Mouse (Mus musculus) G1E (cell line): ENCODE data around the gene Crebbp.

Experiments
- CTCF ChIP-seq: IDR thresholded peaks from 2 replicates; pipeline ENCODE4 v1.5.1; 2012; ENCODE audit warnings: low read depth, low read length, inconsistent platforms, mixed read lengths
- GATA1 ChIP-seq: IDR thresholded peaks from 2 replicates; pipeline ENCODE4 v1.6.1; 2012; ENCODE audit warnings: borderline replicate concordance, low read length, inconsistent platforms, mixed read lengths
- GATA2 ChIP-seq: IDR thresholded peaks from 2 replicates; pipeline ENCODE4 v1.6.1; 2012; ENCODE audit warnings: low read depth, low read length, inconsistent platforms, borderline replicate concordance
- POLR2AphosphoS5 ChIP-seq: IDR thresholded peaks from 2 replicates; pipeline ENCODE4 v1.6.1; 2012; ENCODE audit warnings: low read depth, low read length, inconsistent platforms; ENCODE audit not compliant: insufficient replicate concordance
- TAL1 ChIP-seq: conservative IDR thresholded peaks from 2 replicates; pipeline ENCODE4 v1.6.1; 2012; ENCODE audit warnings: low read depth, low read length, inconsistent platforms, mixed read lengths

- TF ChIP-seq GATA2 (no peak), TAL1 (no peak), CTCF (no peak), GATA1 (no peak), POLR2AphosphoS5 (no peak)
Measured at GRCm38 (mm10) chr16:4087214-4087913, 126.4 kb downstream of the Crebbp start.
